In the genomic region with DNA sequence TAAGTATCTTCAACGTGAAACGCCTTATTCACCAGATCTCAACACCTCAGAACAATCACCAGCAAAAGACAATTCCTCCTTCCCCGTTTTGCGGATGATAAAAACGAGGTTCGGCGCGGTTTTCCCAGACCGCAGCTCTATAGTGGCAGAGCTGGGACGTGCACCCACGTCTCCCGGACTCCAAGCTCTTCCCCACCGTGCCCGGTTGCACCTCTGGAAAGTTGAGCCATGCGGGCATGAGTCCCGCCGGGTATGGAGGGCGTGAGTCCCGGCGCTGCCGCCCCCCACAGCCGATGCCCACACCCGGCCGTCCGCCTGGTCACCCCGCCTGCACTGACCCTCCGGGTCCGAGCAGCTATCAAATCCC, we compare ENCODE assay signal across 8 mouse cellular contexts. TPM values are rescaled to one million over a fixed set of nuclear protein-coding genes. Genes with fewer than 3 reads are reported as not detected.
DNase-seq lines count a peak whose midpoint lies in the region; ATAC-seq and TF ChIP-seq lines count a peak whose summit lies in the region.

No protein-coding gene starts in this region.

- no peaks in the 10 kb centered on the region for H3K27me3 ChIP-seq in liver, adult 2 months (ENCODE audit: control insufficient read depth, insufficient read depth, low read length)
- H3K27me3 ChIP-seq in hindbrain, embryonic 16.5 days (replicated peaks; ENCODE audit: control insufficient read depth, insufficient read depth, low read length) = no peaks in the 10 kb centered on the region
- no peaks in the 10 kb centered on the region for H3K27me3 ChIP-seq in neural tube, embryonic 12.5 days (replicated peaks)

- H3K9ac ChIP-seq in liver, adult 2 months (ENCODE audit: low read depth, low read length) = peak overlapping the region; percentile 98
- peak overlapping the region; percentile 88 for H3K9ac ChIP-seq in hindbrain, embryonic 16.5 days (ENCODE audit: low read depth, low read length)
- H3K9ac ChIP-seq in neural tube, embryonic 12.5 days = peak overlapping the region; percentile 78

- no peak for TF ChIP-seq POLR2A in liver, adult 2 months (IDR thresholded peaks at IDR 0.05; ENCODE audit: extremely low read depth, insufficient read depth, low read length)
- TF ChIP-seq POLR2A in brain, embryonic 14.5 days (IDR thresholded peaks at IDR 0.05; ENCODE audit: borderline replicate concordance, extremely low read depth, insufficient read depth, insufficient read length, poor library complexity, severe bottlenecking) = no peak

- no peaks in the 10 kb centered on the region for H3K9me3 ChIP-seq in hindbrain, embryonic 16.5 days (ENCODE audit: control insufficient read depth, low read length)
- H3K9me3 ChIP-seq in neural tube, embryonic 12.5 days = no peaks in the 10 kb centered on the region

- DNase-seq in liver, adult 2 months (ENCODE audit: extremely low read depth, low read depth, low spot score) = no peak
- no peak for DNase-seq in liver
- peak; percentile 42 for DNase-seq in brain, embryonic 14.5 days (ENCODE audit: low read depth)
- DNase-seq in spleen, postnatal 4 days (ENCODE audit: low spot score in 2 of 2) = no peak
- no peak for DNase-seq in frontal cortex, postnatal 14 days (ENCODE audit: low spot score in 2 of 2)
- DNase-seq in kidney, adult 11 months = no peak

- WGBS in liver, adult 2 months = 2% methylated on average over 28 of the region's 28 CpGs
- WGBS in hindbrain, embryonic 16.5 days = under 1% methylated on average over 28 of the region's 28 CpGs
- WGBS in neural tube, embryonic 12.5 days = under 1% methylated on average over 28 of the region's 28 CpGs

- peak overlapping the region; percentile 89 for H3K4me2 ChIP-seq in hindbrain, embryonic 16.5 days (ENCODE audit: low read length)
- H3K4me2 ChIP-seq in neural tube, embryonic 12.5 days (replicated peaks) = peak overlapping the region; percentile 82

- peak overlapping the region; percentile 99 for H3K4me3 ChIP-seq in liver, adult 2 months (ENCODE audit: insufficient read depth, low read depth, low read length)
- peak overlapping the region; percentile 94 for H3K4me3 ChIP-seq in hindbrain, embryonic 16.5 days (ENCODE audit: low read length)
- peak overlapping the region; percentile 89 for H3K4me3 ChIP-seq in neural tube, embryonic 12.5 days

- peaks cover 26% of the 10 kb centered on the region for H3K79me2 ChIP-seq in liver, adult 2 months (ENCODE audit: control insufficient read depth, insufficient read depth, low read length)

- H3K27ac ChIP-seq in liver, adult 2 months (replicated peaks; ENCODE audit: insufficient read depth, low read depth, low read length) = peak overlapping the region; percentile 61
- H3K27ac ChIP-seq in hindbrain, embryonic 16.5 days (ENCODE audit: low read depth, low read length) = peak overlapping the region; percentile 95
- no peak overlapping the region for H3K27ac ChIP-seq in neural tube, embryonic 12.5 days

- TF ChIP-seq CTCF in liver, adult 2 months (IDR thresholded peaks at IDR 0.05; ENCODE audit: low read depth, low read length) = no peak
- peak; percentile 21; the same call in 1 of the 2 replicates for TF ChIP-seq CTCF in brain, embryonic 14.5 days (IDR thresholded peaks at IDR 0.05; ENCODE audit: borderline replicate concordance, extremely low read depth, insufficient read depth, insufficient read length)

- no peak for ATAC-seq in hindbrain, embryonic 16.5 days
- ATAC-seq in neural tube, embryonic 12.5 days (ENCODE audit: low FRiP score, low read depth) = no peak; the same call in 1 of the 2 replicates

- H3K4me1 ChIP-seq in liver, adult 2 months (ENCODE audit: control insufficient read depth, insufficient read depth, low read length) = peaks cover 4% of the 10 kb centered on the region
- peaks cover 18% of the 10 kb centered on the region for H3K4me1 ChIP-seq in hindbrain, embryonic 16.5 days (ENCODE audit: control insufficient read depth, insufficient read depth, low read depth, low read length)
- H3K4me1 ChIP-seq in neural tube, embryonic 12.5 days = peaks cover 25% of the 10 kb centered on the region

- H3K36me3 ChIP-seq in liver, adult 2 months (ENCODE audit: control insufficient read depth, insufficient read depth, low read length) = no peaks in the 10 kb centered on the region
- H3K36me3 ChIP-seq in hindbrain, embryonic 16.5 days (ENCODE audit: control insufficient read depth, insufficient read depth, low read length) = no peaks in the 10 kb centered on the region
- no peaks in the 10 kb centered on the region for H3K36me3 ChIP-seq in neural tube, embryonic 12.5 days

RNA-seq across cellular contexts. Expression of gene Sipa1l3, which starts 0.4 kb away (rescaled TPM):
- total RNA-seq in liver, adult 2 months (2014; rRNA removed) = 3.1 and 3.8 TPM in 2 replicates
- 6.5 and 9.2 TPM in 2 replicates for polyA plus RNA-seq in liver, adult 2 months (2012; rRNA removed)
- polyA plus RNA-seq in brain, embryonic 14.5 days (2012; rRNA removed) = 24.3 and 49.4 TPM in 2 replicates
- polyA plus RNA-seq in hindbrain, embryonic 16.5 days (2015; fragmentation: Nextera tagmentation; extraction: Ambion mirVana) = 18.2 and 23.1 TPM in 2 replicates
- 10.8 and 11.8 TPM in 2 replicates for polyA plus RNA-seq in neural tube, embryonic 12.5 days (2016; fragmentation: Nextera tagmentation; extraction: Ambion mirVana)
